Mouse (Mus musculus): ENCODE measurements around the gene Gatb.

DNA sequence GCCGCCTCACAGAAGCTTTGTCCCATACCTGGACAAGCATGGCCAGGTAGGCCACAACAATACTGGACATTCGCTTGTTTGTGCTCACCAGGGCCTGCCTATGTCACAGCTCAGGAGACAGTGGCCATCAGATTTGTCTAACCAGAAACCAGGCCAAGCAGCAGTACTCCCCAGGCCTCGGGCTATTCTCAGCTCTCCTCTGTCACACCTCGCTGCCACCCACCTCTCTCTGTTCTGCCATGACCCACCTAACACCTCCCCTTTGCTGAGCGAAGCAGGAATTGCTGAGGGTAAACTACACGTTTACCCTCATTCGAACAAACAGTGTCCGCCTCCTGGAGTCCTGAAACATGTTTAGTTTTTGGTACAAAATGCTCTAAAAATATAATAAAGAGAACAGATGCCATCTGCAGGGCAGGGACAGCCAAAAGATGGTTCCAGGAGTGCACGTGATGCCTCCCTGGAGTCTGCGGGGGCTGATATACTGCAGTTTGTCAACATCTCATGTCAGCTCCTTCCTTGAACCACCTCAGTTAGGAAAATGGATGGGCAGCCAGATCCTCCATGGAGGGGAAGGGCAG lies 90.8 kb downstream of the Gatb start:
- no peak for TF ChIP-seq CTCF (IDR thresholded peaks at IDR 0.05; ENCODE audit: insufficient read depth, low read length)
- no peak for TF ChIP-seq POLR2A (IDR thresholded peaks at IDR 0.05; ENCODE audit: borderline replicate concordance, extremely low read depth, low read depth, low read length)
